Mouse (Mus musculus) adrenal gland, postnatal 25 days (tissue): ENCODE data around the gene Olfr348. TPM values are rescaled to one million over a fixed set of nuclear protein-coding genes. Genes with fewer than 3 reads are reported as not detected.

Source experiments
- DNase-seq: peaks from one replicate; pipeline ENCODE4 v3.0.0; 2021; ENCODE audit warnings: mixed read lengths
- long read RNA-seq: library from polyadenylated mRNA; stranded (forward); transcript quantifications from one replicate; pipeline ENCODE4 v2.0.0, GENCODE M21; 2021
- total RNA-seq: library from RNA; stranded (reverse); gene quantifications from 2 replicates; pipeline ENCODE4 v1.2.3, GENCODE M21; 2021

Gene Olfr348
- total RNA-seq: not detected in 2 replicates
- long read RNA-seq: 0 reads

- DNase-seq: no peak
These were observed at the start of gene Olfr348 for GRCm38 (mm10) chr2:36783976-36784375. Gene Olfr348, plus strand, starts transcription at chr2:36784276.

- no peak for DNase-seq
These were observed 47.9 kb upstream of the Olfr348 start for GRCm38 (mm10) chr2:36736226-36736625.

GRCm38 (mm10) chr2:36790238-36790637, 6.2 kb downstream of the Olfr348 start, which contains the start of gene Olfr50:
Gene Olfr50, plus strand, starts transcription at chr2:36790538.
- DNase-seq: no peak

- DNase-seq: no peak
These were observed 32.9 kb downstream of the Olfr348 start, which contains the start of gene Olfr3 for GRCm38 (mm10) chr2:36816932-36817331. Gene Olfr3, minus strand, starts transcription at chr2:36817032.

Other genes starting within 250 kb of the Olfr348 start
- not detected in 2 replicates for gene Olfr344, start 217.6 kb upstream of the Olfr348 start, total RNA-seq
- gene Olfr345, start 144.2 kb upstream of the Olfr348 start, total RNA-seq: not detected in 2 replicates
- gene Olfr346, start 98.5 kb upstream of the Olfr348 start, total RNA-seq: not detected in 2 replicates
- not detected in 2 replicates for gene Olfr347, start 52.4 kb upstream of the Olfr348 start, total RNA-seq
- gene Olfr50, start 6.3 kb downstream of the Olfr348 start, total RNA-seq: not detected in 2 replicates
- gene Olfr3, start 32.8 kb downstream of the Olfr348 start, total RNA-seq: not detected in 2 replicates
- not detected in 2 replicates for gene Olfr350, start 62.0 kb downstream of the Olfr348 start, total RNA-seq
- gene Olfr351, start 78.4 kb downstream of the Olfr348 start, total RNA-seq: not detected in 2 replicates
- not detected in 2 replicates for gene Olfr352, start 84.2 kb downstream of the Olfr348 start, total RNA-seq
- gene Olfr353, start 108.7 kb downstream of the Olfr348 start, total RNA-seq: not detected in 2 replicates
- gene Olfr354, start 121.4 kb downstream of the Olfr348 start, total RNA-seq: not detected in 2 replicates
- not detected in 2 replicates for gene Olfr355, start 144.6 kb downstream of the Olfr348 start, total RNA-seq
- gene Olfr356, start 152.8 kb downstream of the Olfr348 start, total RNA-seq: not detected in 2 replicates
- not detected in 2 replicates for gene Olfr357, start 209.6 kb downstream of the Olfr348 start, total RNA-seq
- not detected in 2 replicates for gene Olfr358, start 225.1 kb downstream of the Olfr348 start, total RNA-seq